16 mouse cellular contexts compared by ENCODE assay signal in the genomic region with DNA sequence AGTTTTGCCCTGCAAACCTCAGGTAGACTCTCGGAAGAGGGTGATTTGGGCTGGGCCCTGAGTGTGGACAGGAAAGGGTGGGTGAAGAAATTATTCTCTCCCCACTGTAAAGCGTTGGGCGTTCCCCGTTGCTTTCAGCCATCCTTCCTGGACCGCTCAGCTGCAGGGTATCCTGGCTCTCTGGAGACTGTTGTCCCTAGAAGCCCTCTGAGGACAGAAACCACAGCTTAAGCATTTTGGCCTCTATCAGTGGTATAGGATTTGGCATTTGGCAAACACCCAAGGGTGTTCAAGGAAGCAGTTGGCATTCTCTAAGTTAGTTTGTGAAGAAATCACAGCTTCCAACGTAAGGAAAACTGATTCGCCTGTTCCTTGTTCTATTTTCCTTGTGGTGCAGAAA.
A peak's percentile ranks its signal among the peaks of the same experiment; 100 is the strongest.
DNase-seq lines count a peak whose midpoint lies in the region; ATAC-seq and TF ChIP-seq lines count a peak whose summit lies in the region.
"Had no signal": no experiment of that assay in that cellular context is flagged by ENCODE, and none has a peak within 500 bp of the region (broad histone marks: within the 10 kb centered on the region; RNA-seq: fewer than 3 reads in every experiment).

No protein-coding gene starts in this region.

- peak in 1 of 2 experiments; percentile 56 for DNase-seq in heart, adult 2 months
- no peak for DNase-seq in left cerebral cortex, adult 2 months (ENCODE audit: extremely low spot score in 1 of 2, low spot score in 2 of 2)
- no peak for DNase-seq in left cerebral cortex, adult 18-20 months (ENCODE audit: low spot score in 2 of 2)
- DNase-seq in NIH3T3 (ENCODE audit: low read depth) = peak; percentile 55
- no peak for DNase-seq in gastrocnemius, adult 8-10 months (ENCODE audit: low spot score in 2 of 2)
- no peak for DNase-seq in layer of hippocampus, postnatal 14 days (ENCODE audit: low spot score in 2 of 2)
- DNase-seq: cerebellum, adult 11 months; right cerebral cortex, postnatal 4 days; thymus, postnatal 36 days had no signal

- H3K27me3 ChIP-seq in heart, adult 2 months (ENCODE audit: control insufficient read depth, insufficient read depth, low read length) = no peaks in the 10 kb centered on the region
- no peaks in the 10 kb centered on the region for H3K27me3 ChIP-seq in heart, embryonic 12.5 days (replicated peaks)
- no peaks in the 10 kb centered on the region for H3K27me3 ChIP-seq in heart, embryonic 13.5 days (replicated peaks)
- H3K27me3 ChIP-seq: kidney, embryonic 15.5 days; liver, embryonic 12.5 days; stomach, embryonic 15.5 days had no signal

- H3K4me1 ChIP-seq in heart, adult 2 months (ENCODE audit: control insufficient read depth, insufficient read depth, low read length) = peaks cover 30% of the 10 kb centered on the region
- H3K4me1 ChIP-seq in heart, embryonic 12.5 days (replicated peaks) = peaks cover 45% of the 10 kb centered on the region
- peaks cover 39% of the 10 kb centered on the region for H3K4me1 ChIP-seq in heart, embryonic 13.5 days

- H3K9me3 ChIP-seq in heart, embryonic 12.5 days (replicated peaks) = no peaks in the 10 kb centered on the region
- H3K9me3 ChIP-seq in heart, embryonic 13.5 days = no peaks in the 10 kb centered on the region
- H3K9me3 ChIP-seq: kidney, embryonic 15.5 days; liver, embryonic 12.5 days; stomach, embryonic 15.5 days had no signal

- TF ChIP-seq EP300 in heart, adult 2 months (IDR thresholded peaks at IDR 0.05; ENCODE audit: insufficient read depth, low read depth, low read length) = 0 out of 2 replicates have a peak, but pooled peaks have one; percentile 45

- H3K4me2 ChIP-seq in heart, embryonic 12.5 days = no peak overlapping the region
- no peak overlapping the region for H3K4me2 ChIP-seq in heart, embryonic 13.5 days
- H3K4me2 ChIP-seq: kidney, embryonic 15.5 days; liver, embryonic 12.5 days; stomach, embryonic 15.5 days had no signal

- no peak for TF ChIP-seq POLR2A in heart, adult 2 months (IDR thresholded peaks at IDR 0.05; ENCODE audit: insufficient read depth, low read depth, low read length)

- peak overlapping the region; percentile 77 for H3K27ac ChIP-seq in heart, adult 2 months
- H3K27ac ChIP-seq in heart, embryonic 12.5 days (ENCODE audit: poor library complexity, severe bottlenecking) = no peak overlapping the region
- H3K27ac ChIP-seq in left cerebral cortex, adult 2 months = peak overlapping the region; percentile 57; the same call in 1 of the 2 replicates
- H3K27ac ChIP-seq in heart, embryonic 13.5 days (replicated peaks) = no peak overlapping the region; the same call in 1 of the 2 replicates
- H3K27ac ChIP-seq: kidney, embryonic 15.5 days; liver, embryonic 12.5 days; stomach, embryonic 15.5 days had no signal

- H3K36me3 ChIP-seq in heart, adult 2 months (ENCODE audit: control insufficient read depth, insufficient read depth, low read length) = no peaks in the 10 kb centered on the region
- H3K36me3 ChIP-seq in heart, embryonic 12.5 days = no peaks in the 10 kb centered on the region
- H3K36me3 ChIP-seq in heart, embryonic 13.5 days = 0 out of 2 replicates have a peak, but pooled peaks cover 4% of the 10 kb centered on the region
- H3K36me3 ChIP-seq: stomach, embryonic 15.5 days had no signal

- H3K4me3 ChIP-seq in heart, adult 2 months = no peak overlapping the region
- H3K4me3 ChIP-seq in heart, embryonic 12.5 days = no peak overlapping the region
- no peak overlapping the region for H3K4me3 ChIP-seq in left cerebral cortex, adult 2 months
- no peak overlapping the region for H3K4me3 ChIP-seq in heart, embryonic 13.5 days
- H3K4me3 ChIP-seq: erythroblast, embryonic 14.5 days; kidney, embryonic 15.5 days; liver, embryonic 12.5 days; myocyte; stomach, embryonic 15.5 days had no signal

- no peak for ATAC-seq in heart, embryonic 12.5 days (ENCODE audit: insufficient number of reproducible peaks, low FRiP score)
- ATAC-seq in heart, embryonic 13.5 days (ENCODE audit: extremely low read depth, insufficient number of reproducible peaks, low FRiP score, low TSS enrichment) = no peak
- ATAC-seq: liver, embryonic 12.5 days had no signal

- intact Hi-C loops in heart, adult 2 months (cut with DNase I) = loop anchor here (2.0 kb wide), 1 partner anchor 14 kb away; no protein-coding TSS in a partner anchor
- intact Hi-C loops in left cerebral cortex, adult 2 months (cut with DNase I) = no loop called here

- WGBS in heart, adult 2 months = 40% methylated on average over 7 of the region's 7 CpGs
- WGBS in heart, embryonic 12.5 days = 72% methylated on average over 7 of the region's 7 CpGs
- WGBS in heart, embryonic 13.5 days = 73% methylated on average over 7 of the region's 7 CpGs

- no peaks in the 10 kb centered on the region for H3K79me2 ChIP-seq in heart, adult 2 months (replicated peaks; ENCODE audit: control insufficient read depth, insufficient read depth, low read length)

- no peak overlapping the region for H3K9ac ChIP-seq in heart, adult 2 months (ENCODE audit: low read depth, low read length)
- H3K9ac ChIP-seq in heart, embryonic 12.5 days = no peak overlapping the region
- 0 out of 2 replicates have a peak overlapping the region, but pooled peaks have one; percentile 1 for H3K9ac ChIP-seq in heart, embryonic 13.5 days
- H3K9ac ChIP-seq: kidney, embryonic 15.5 days; liver, embryonic 12.5 days; stomach, embryonic 15.5 days had no signal

- TF ChIP-seq CTCF in heart, adult 2 months (IDR thresholded peaks at IDR 0.05) = no peak
- no peak for TF ChIP-seq CTCF in left cerebral cortex, adult 2 months (IDR thresholded peaks at IDR 0.05)

Comparison
In these comparisons a context has a peak if more than half of its experiments do, and no peak if none do; other contexts are left out.
1. H3K27ac ChIP-seq: peak in heart, adult 2 months (single experiment) and left cerebral cortex, adult 2 months (single experiment); none in heart, embryonic 12.5 days (single experiment) and heart, embryonic 13.5 days (single experiment).